Mouse (Mus musculus): ENCODE data around the gene Dnaja4.

DNA sequence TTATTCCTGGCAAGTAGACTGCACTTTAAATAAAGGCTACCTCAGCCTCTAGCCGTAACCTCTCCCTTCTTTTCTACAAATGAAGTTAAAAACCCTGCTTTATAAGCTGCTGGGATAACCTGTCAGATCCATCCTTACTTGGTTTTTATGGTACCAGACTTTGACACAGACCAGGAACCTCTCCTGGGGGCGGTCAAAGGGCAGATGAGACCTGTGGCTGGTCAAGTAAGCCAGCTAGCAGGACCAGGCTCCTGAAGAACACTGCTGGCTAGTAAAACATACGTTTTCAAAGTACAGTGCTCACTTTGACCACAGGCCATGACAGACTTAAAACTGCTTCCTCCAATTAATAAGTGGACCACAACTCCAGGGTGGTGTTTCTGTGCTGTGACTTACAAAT is 17.1 kb downstream of the Dnaja4 start:
- no peak for TF ChIP-seq CTCF (IDR thresholded peaks at IDR 0.05; ENCODE audit: low read depth)
- no peak for TF ChIP-seq EP300 (IDR thresholded peaks at IDR 0.05; ENCODE audit: low read depth)

Data from liver, postnatal 0 days (tissue).